8 mouse cellular contexts compared by ENCODE assay signal in the genomic region with DNA sequence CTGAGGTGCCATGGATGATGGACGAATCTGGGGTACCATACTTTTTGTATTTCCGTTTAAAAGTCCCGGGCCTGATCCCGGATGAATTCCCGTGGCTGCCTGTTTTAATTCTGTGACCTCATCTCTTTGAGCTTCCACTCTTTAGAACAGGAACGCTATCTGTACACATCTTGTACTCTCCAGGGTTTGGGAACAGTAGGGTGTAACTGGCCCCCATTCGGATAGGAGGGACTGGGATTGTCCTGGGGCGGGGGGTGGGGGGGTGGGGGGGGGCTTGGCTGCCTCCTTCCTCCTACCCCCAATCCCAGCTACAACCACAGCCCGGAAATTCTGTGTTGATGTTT. TPM values are rescaled to one million over a fixed set of nuclear protein-coding genes. Genes with fewer than 3 reads are reported as not detected.
DNase-seq lines count a peak whose midpoint lies in the region; ATAC-seq and TF ChIP-seq lines count a peak whose summit lies in the region.

No protein-coding gene starts in this region.

- DNase-seq in lung, postnatal 4 days, result no peak
- no peak for DNase-seq in limb, embryonic 14.5 days (ENCODE audit: low spot score)
- no peak for DNase-seq in thymus, postnatal 14 days
- no peak for DNase-seq in gastrocnemius, postnatal 25 days
- DNase-seq in left cerebral cortex, adult 18-20 months (ENCODE audit: low spot score in 2 of 2), result no peak

- ATAC-seq in lung, embryonic 15.5 days (ENCODE audit: borderline replicate concordance, extremely low read depth, low FRiP score, low TSS enrichment), result no peak; the same call in 1 of the 2 replicates
- ATAC-seq in forebrain, embryonic 13.5 days, result no peak
- no peak for ATAC-seq in limb, embryonic 14.5 days (ENCODE audit: low FRiP score, low read depth)
- no peak for ATAC-seq in neural tube, embryonic 14.5 days (ENCODE audit: low read depth)

- WGBS in lung, embryonic 15.5 days, result 9% methylated on average over 9 of the region's 9 CpGs
- 29% methylated on average over 9 of the region's 9 CpGs for WGBS in forebrain, embryonic 13.5 days
- 35% methylated on average over 9 of the region's 9 CpGs for WGBS in limb, embryonic 14.5 days
- 32% methylated on average over 9 of the region's 9 CpGs for WGBS in neural tube, embryonic 14.5 days

- H3K27ac ChIP-seq in lung, embryonic 15.5 days, result peak overlapping the region; percentile 90
- H3K27ac ChIP-seq in forebrain, embryonic 13.5 days, result no peak overlapping the region
- no peak overlapping the region for H3K27ac ChIP-seq in limb, embryonic 14.5 days (replicated peaks; ENCODE audit: low read depth, low read length)
- no peak overlapping the region for H3K27ac ChIP-seq in neural tube, embryonic 14.5 days (ENCODE audit: low read depth, low read length)

- TF ChIP-seq POLR2A in limb, embryonic 14.5 days (IDR thresholded peaks at IDR 0.05; ENCODE audit: borderline replicate concordance, extremely low read depth, insufficient read depth, insufficient read length), result no peak

- peaks cover 64% of the 10 kb centered on the region for H3K4me1 ChIP-seq in lung, embryonic 15.5 days
- peaks cover 20% of the 10 kb centered on the region for H3K4me1 ChIP-seq in forebrain, embryonic 13.5 days
- H3K4me1 ChIP-seq in limb, embryonic 14.5 days (ENCODE audit: control insufficient read depth, insufficient read depth, low read length), result peaks cover 20% of the 10 kb centered on the region
- H3K4me1 ChIP-seq in neural tube, embryonic 14.5 days (ENCODE audit: control insufficient read depth, insufficient read depth, low read length), result peaks cover 8% of the 10 kb centered on the region

- peak overlapping the region; percentile 77 for H3K9ac ChIP-seq in lung, embryonic 15.5 days
- H3K9ac ChIP-seq in forebrain, embryonic 13.5 days, result no peak overlapping the region
- H3K9ac ChIP-seq in limb, embryonic 14.5 days (ENCODE audit: low read depth, low read length, severe bottlenecking), result peak overlapping the region; percentile 81; the same call in 1 of the 2 replicates
- no peak overlapping the region for H3K9ac ChIP-seq in neural tube, embryonic 14.5 days (replicated peaks; ENCODE audit: low read depth, low read length)

- no peaks in the 10 kb centered on the region for H3K9me3 ChIP-seq in lung, embryonic 15.5 days
- H3K9me3 ChIP-seq in forebrain, embryonic 13.5 days (replicated peaks), result no peaks in the 10 kb centered on the region
- no peaks in the 10 kb centered on the region for H3K9me3 ChIP-seq in limb, embryonic 14.5 days (ENCODE audit: control insufficient read depth, low read length)
- no peaks in the 10 kb centered on the region for H3K9me3 ChIP-seq in neural tube, embryonic 14.5 days (ENCODE audit: control insufficient read depth, low read length)

- peak overlapping the region; percentile 95 for H3K4me2 ChIP-seq in lung, embryonic 15.5 days
- peak overlapping the region; percentile 85 for H3K4me2 ChIP-seq in forebrain, embryonic 13.5 days
- H3K4me2 ChIP-seq in limb, embryonic 14.5 days (replicated peaks; ENCODE audit: low read depth, low read length, severe bottlenecking), result peak overlapping the region; percentile 95
- H3K4me2 ChIP-seq in neural tube, embryonic 14.5 days (ENCODE audit: low read depth, low read length), result peak overlapping the region; percentile 98; the same call in 1 of the 2 replicates

- H3K36me3 ChIP-seq in lung, embryonic 15.5 days, result no peaks in the 10 kb centered on the region
- H3K36me3 ChIP-seq in forebrain, embryonic 13.5 days (ENCODE audit: poor library complexity, severe bottlenecking), result no peaks in the 10 kb centered on the region
- no peaks in the 10 kb centered on the region for H3K36me3 ChIP-seq in limb, embryonic 14.5 days (ENCODE audit: control insufficient read depth, insufficient read depth, low read length)
- H3K36me3 ChIP-seq in neural tube, embryonic 14.5 days (ENCODE audit: control insufficient read depth, insufficient read depth, low read length), result no peaks in the 10 kb centered on the region

- peak overlapping the region; percentile 69 for H3K4me3 ChIP-seq in lung, embryonic 15.5 days
- H3K4me3 ChIP-seq in forebrain, embryonic 13.5 days, result 0 out of 2 replicates have a peak overlapping the region, but pooled peaks have one; percentile 53
- peak overlapping the region; percentile 62 for H3K4me3 ChIP-seq in limb, embryonic 14.5 days (replicated peaks; ENCODE audit: low read length)
- H3K4me3 ChIP-seq in neural tube, embryonic 14.5 days (ENCODE audit: low read depth, low read length), result no peak overlapping the region

- no peaks in the 10 kb centered on the region for H3K27me3 ChIP-seq in lung, embryonic 15.5 days
- peaks cover 9% of the 10 kb centered on the region for H3K27me3 ChIP-seq in forebrain, embryonic 13.5 days
- H3K27me3 ChIP-seq in limb, embryonic 14.5 days (ENCODE audit: control insufficient read depth, insufficient read depth, low read length), result no peaks in the 10 kb centered on the region
- no peaks in the 10 kb centered on the region for H3K27me3 ChIP-seq in neural tube, embryonic 14.5 days (ENCODE audit: control insufficient read depth, insufficient read depth, low read length)

RNA-seq across cellular contexts. Expression of a gene that starts 1.4 kb away (rescaled TPM):
- 12.7 and 14.2 TPM in 2 replicates for polyA plus RNA-seq in lung, embryonic 15.5 days (2015; fragmentation: Nextera tagmentation; extraction: Ambion mirVana)
- 2.0 TPM in 2 replicates for polyA plus RNA-seq in forebrain, embryonic 13.5 days (2015; fragmentation: Nextera tagmentation; extraction: Ambion mirVana)
- 10.0 and 11.9 TPM in 2 replicates for polyA plus RNA-seq in limb, embryonic 14.5 days (2012; rRNA removed)
- polyA plus RNA-seq in limb, embryonic 14.5 days (2014; fragmentation: Nextera tagmentation; extraction: Ambion mirVana), result 9.4 and 10.8 TPM in 2 replicates
- polyA plus RNA-seq in neural tube, embryonic 14.5 days (2014; fragmentation: Nextera tagmentation; extraction: Ambion mirVana), result 0.95 and 3.3 TPM in 2 replicates
- 1 to 10 TPM; 6.0 to 8.1 TPM for total RNA-seq in gastrocnemius, postnatal 25 days (2021)
- 1 to 10 TPM; 3.5 to 4.2 TPM for total RNA-seq in left cerebral cortex, adult 18-20 months (2021)

Comparison
In these comparisons a context has a peak if more than half of its experiments do, and no peak if none do; other contexts are left out.
1. H3K9ac ChIP-seq: peak in lung, embryonic 15.5 days (single experiment) and limb, embryonic 14.5 days (single experiment); none in forebrain, embryonic 13.5 days (single experiment) and neural tube, embryonic 14.5 days (single experiment).
2. Peak in every context shown above with its lines, with median percentiles within 50 percentile points of each other: H3K4me2 ChIP-seq.